Mouse (Mus musculus): ENCODE results near the gene Trip4.

Gene Trip4

GRCm38 (mm10) chr9:65908394-65909300 lies at the start of gene Trip4, which contains the start of gene Csnk1g1:
Trip4 (minus strand) TSS chr9:65908794.
Csnk1g1 (plus strand) TSS chr9:65908924.
- peak; percentile 96 for DNase-seq (ENCODE audit: low read depth, low spot score)

- DNase-seq (ENCODE audit: low read depth, low spot score), result no peak
Measured at GRCm38 (mm10) chr9:65951082-65951587, 42.5 kb upstream of the Trip4 start.

- DNase-seq (ENCODE audit: low read depth, low spot score), result no peak
Measured at GRCm38 (mm10) chr9:65937566-65937965, 29.0 kb upstream of the Trip4 start.

- no peak for DNase-seq (ENCODE audit: low read depth, low spot score)
Measured at GRCm38 (mm10) chr9:65929826-65930225, 21.2 kb upstream of the Trip4 start.

- DNase-seq (ENCODE audit: low read depth, low spot score), result no peak
Measured at GRCm38 (mm10) chr9:65928456-65928855, 19.9 kb upstream of the Trip4 start.

- DNase-seq (ENCODE audit: low read depth, low spot score), result no peak
Measured at GRCm38 (mm10) chr9:65917015-65917414, 8.4 kb upstream of the Trip4 start.

- DNase-seq (ENCODE audit: low read depth, low spot score), result no peak
Measured at GRCm38 (mm10) chr9:65913976-65914375, 5.4 kb upstream of the Trip4 start.

GRCm38 (mm10) chr9:65909837-65910236 lies 1.2 kb upstream of the Trip4 start:
- DNase-seq (ENCODE audit: low read depth, low spot score), result no peak

- peak; percentile 64 for DNase-seq (ENCODE audit: low read depth, low spot score)
Measured at GRCm38 (mm10) chr9:65909301-65909801, 757 bp upstream of the Trip4 start.

- peak; percentile 22 for DNase-seq (ENCODE audit: low read depth, low spot score)
Measured at GRCm38 (mm10) chr9:65903419-65903818, 5.2 kb downstream of the Trip4 start.

- DNase-seq (ENCODE audit: low read depth, low spot score), result no peak
Measured at GRCm38 (mm10) chr9:65902879-65903278, 5.7 kb downstream of the Trip4 start.

- DNase-seq (ENCODE audit: low read depth, low spot score), result no peak
Measured at GRCm38 (mm10) chr9:65896977-65897376, 11.6 kb downstream of the Trip4 start.

- DNase-seq (ENCODE audit: low read depth, low spot score), result no peak
Measured at GRCm38 (mm10) chr9:65891126-65891525, 17.5 kb downstream of the Trip4 start.

- peak; percentile 84 for DNase-seq (ENCODE audit: low read depth, low spot score)
Measured at GRCm38 (mm10) chr9:65890143-65890628, 18.4 kb downstream of the Trip4 start, which contains the start of gene Pclaf. Pclaf (plus strand) TSS chr9:65890237.

GRCm38 (mm10) chr9:65884564-65885315 lies 23.9 kb downstream of the Trip4 start:
- DNase-seq (ENCODE audit: low read depth, low spot score), result peak; percentile 90

- no peak for DNase-seq (ENCODE audit: low read depth, low spot score)
Measured at GRCm38 (mm10) chr9:65859656-65860055, 48.9 kb downstream of the Trip4 start.

- DNase-seq (ENCODE audit: low read depth, low spot score), result no peak
Measured at GRCm38 (mm10) chr9:65850203-65850602, 58.4 kb downstream of the Trip4 start.

- DNase-seq (ENCODE audit: low read depth, low spot score), result no peak
Measured at GRCm38 (mm10) chr9:65848154-65848553, 60.4 kb downstream of the Trip4 start.

- no peak for DNase-seq (ENCODE audit: low read depth, low spot score)
Measured at GRCm38 (mm10) chr9:65844421-65845165, 64.0 kb downstream of the Trip4 start.

- no peak for DNase-seq (ENCODE audit: low read depth, low spot score)
Measured at GRCm38 (mm10) chr9:65839841-65840240, 68.8 kb downstream of the Trip4 start.

GRCm38 (mm10) chr9:65836916-65837315 lies 71.7 kb downstream of the Trip4 start:
- no peak for DNase-seq (ENCODE audit: low read depth, low spot score)

All from CD4-positive helper T cell, adult 2 months (primary cell).